Mouse (Mus musculus) kidney, adult 2 months (tissue): ENCODE measurements around the gene Fyb. TPM values are rescaled to one million over a fixed set of nuclear protein-coding genes. Genes with fewer than 3 reads are reported as not detected.
A peak's percentile ranks its signal among the peaks of the same experiment; 100 is the strongest.

Experiments used
- DNase-seq: peaks from one replicate; pipeline ENCODE4 v3.0.0; 2021
- H3K27ac ChIP-seq: fragments of 200-500 bp; 2 replicates; pipeline ENCODE4 v1.5.1; 2012; ENCODE audit warnings: low read depth, low read length, control low read depth, inconsistent platforms; ENCODE audit not compliant: insufficient read depth
- H3K27me3 ChIP-seq: fragments of 200-500 bp; replicated peaks from 2 replicates; pipeline ENCODE4 v1.6.1; 2012; ENCODE audit warnings: mild to moderate bottlenecking, moderate library complexity, low read length, inconsistent platforms; ENCODE audit not compliant: control insufficient read depth, insufficient read depth
- H3K36me3 ChIP-seq: fragments of 200-500 bp; 2 replicates; pipeline ENCODE4 v1.6.1; 2012; ENCODE audit warnings: mild to moderate bottlenecking, moderate library complexity, low read length, inconsistent platforms; ENCODE audit not compliant: control insufficient read depth, insufficient read depth
- H3K4me1 ChIP-seq: fragments of 200-500 bp; 2 replicates; pipeline ENCODE4 v1.6.1; 2011; ENCODE audit warnings: low read length; ENCODE audit not compliant: control insufficient read depth, insufficient read depth
- H3K4me3 ChIP-seq: fragments of 200-500 bp; 2 replicates; pipeline ENCODE4 v1.5.1; 2011; ENCODE audit warnings: mild to moderate bottlenecking, low read depth, low read length, control low read depth; ENCODE audit not compliant: insufficient read depth
- CTCF ChIP-seq: fragments of 200-500 bp; conservative IDR thresholded peaks from 2 replicates; pipeline ENCODE4 v1.5.1; 2011; ENCODE audit warnings: low read depth, mild to moderate bottlenecking, control low read depth, low read length, moderate library complexity, mixed read lengths; ENCODE audit not compliant: insufficient read depth, insufficient read length
- POLR2A ChIP-seq: fragments of 200-500 bp; IDR thresholded peaks from one replicate; pipeline ENCODE4 v1.6.1; 2011; ENCODE audit warnings: low read depth, low read length, control low read depth
- WGBS: fragments of 180-500 bp; shearing (Covaris S2); methylation state at CpG from one replicate; pipeline ENCODE4 v1.1.7; 2018; 5-methylcytosine and 5-hydroxymethylcytosine counted together
- polyA plus RNA-seq: library from polyadenylated mRNA; depleted of rRNA; stranded (reverse); fragments of >200 nt; gene quantifications from 2 replicates; pipeline ENCODE4 v1.2.3, GENCODE M21; 2012

Fyb gene
- polyA plus RNA-seq, 1 experiment, result 3.0 TPM

GRCm38 (mm10) chr15:6562161-6562560 is 39.5 kb downstream of the Fyb start:
- TF ChIP-seq POLR2A (no peak), CTCF (no peak)
- Histone ChIP-seq H3K36me3 (no peaks in the 10 kb centered on the region), H3K4me1 (peaks cover 3% of the 10 kb centered on the region; the same call in 1 of the 2 replicates), H3K27me3 (no peaks in the 10 kb centered on the region), H3K27ac (no peak overlapping the region), H3K4me3 (no peak overlapping the region)
- WGBS, result 87% methylated on average over 4 of the region's 4 CpGs
- DNase-seq, result peak; percentile 11

GRCm38 (mm10) chr15:6562629-6563028 is 40.0 kb downstream of the Fyb start:
- Histone ChIP-seq H3K27ac (no peak overlapping the region), H3K27me3 (no peaks in the 10 kb centered on the region), H3K36me3 (no peaks in the 10 kb centered on the region), H3K4me1 (peaks cover 3% of the 10 kb centered on the region; the same call in 1 of the 2 replicates), H3K4me3 (no peak overlapping the region)
- no peak for TF ChIP-seq CTCF
- no peak for TF ChIP-seq POLR2A
- no peak for DNase-seq
- WGBS, result 85% methylated on average over 2 of the region's 2 CpGs

GRCm38 (mm10) chr15:6564977-6565421 is 42.3 kb downstream of the Fyb start:
- TF ChIP-seq CTCF, result no peak
- no peak overlapping the region for H3K27ac ChIP-seq
- DNase-seq, result peak; percentile 95
- no peaks in the 10 kb centered on the region for H3K36me3 ChIP-seq
- peaks cover 6% of the 10 kb centered on the region; the same call in 1 of the 2 replicates for H3K4me1 ChIP-seq
- WGBS, result 2% methylated on average over 11 of the region's 11 CpGs
- no peak overlapping the region for H3K4me3 ChIP-seq
- H3K27me3 ChIP-seq, result no peaks in the 10 kb centered on the region

DNA sequence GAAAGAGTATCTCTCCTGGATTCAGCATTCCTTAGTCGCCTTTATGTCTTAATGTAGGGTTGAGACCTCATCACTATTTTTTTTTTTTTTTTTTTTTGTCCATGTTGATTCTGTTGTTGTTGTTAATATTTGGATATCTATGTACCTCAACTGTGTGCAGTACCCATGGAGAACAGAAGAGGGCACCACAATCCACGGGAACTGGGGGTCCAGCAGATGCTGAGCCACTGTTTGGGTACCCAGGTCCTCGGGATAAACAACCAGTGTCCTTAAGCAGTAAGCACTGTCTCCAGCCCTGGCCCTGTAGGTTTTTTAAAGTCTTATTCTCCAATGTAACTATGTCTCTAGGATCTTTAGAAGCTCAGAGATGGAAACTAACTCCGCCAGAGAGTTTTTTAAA is 43.2 kb downstream of the Fyb start:
- Histone ChIP-seq H3K27me3 (no peaks in the 10 kb centered on the region), H3K4me1 (peaks cover 6% of the 10 kb centered on the region; the same call in 1 of the 2 replicates), H3K27ac (no peak overlapping the region), H3K36me3 (no peaks in the 10 kb centered on the region), H3K4me3 (no peak overlapping the region)
- WGBS, result 98% methylated on average over 4 of the region's 4 CpGs
- TF ChIP-seq POLR2A (no peak), CTCF (0 out of 2 replicates have a peak, but pooled peaks have one; percentile 10)
- DNase-seq, result no peak

DNA sequence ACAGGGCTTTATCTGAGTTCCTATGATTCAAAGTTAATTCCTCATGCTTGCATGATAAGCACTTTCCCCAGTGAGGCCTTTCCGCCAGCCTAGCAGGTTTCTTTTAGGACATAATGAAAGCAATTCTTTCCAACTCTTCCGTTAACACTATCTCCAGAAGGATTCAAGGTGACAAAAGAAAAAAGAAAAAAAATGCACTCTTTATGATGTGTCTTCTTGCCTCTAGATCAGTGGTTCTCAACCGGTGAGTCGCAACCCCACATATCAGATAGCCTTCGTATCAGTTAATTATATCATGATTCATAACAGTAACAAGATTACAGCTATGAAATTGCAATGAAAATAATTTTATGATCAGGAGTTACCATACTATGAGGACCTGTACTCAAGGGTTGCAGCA is 45.3 kb downstream of the Fyb start:
- 90% methylated on average over 5 of the region's 5 CpGs for WGBS
- no peak for TF ChIP-seq CTCF
- no peaks in the 10 kb centered on the region for H3K27me3 ChIP-seq
- peaks cover 6% of the 10 kb centered on the region; the same call in 1 of the 2 replicates for H3K4me1 ChIP-seq
- no peak overlapping the region for H3K27ac ChIP-seq
- no peak overlapping the region for H3K4me3 ChIP-seq
- H3K36me3 ChIP-seq, result no peaks in the 10 kb centered on the region
- DNase-seq, result no peak

DNA sequence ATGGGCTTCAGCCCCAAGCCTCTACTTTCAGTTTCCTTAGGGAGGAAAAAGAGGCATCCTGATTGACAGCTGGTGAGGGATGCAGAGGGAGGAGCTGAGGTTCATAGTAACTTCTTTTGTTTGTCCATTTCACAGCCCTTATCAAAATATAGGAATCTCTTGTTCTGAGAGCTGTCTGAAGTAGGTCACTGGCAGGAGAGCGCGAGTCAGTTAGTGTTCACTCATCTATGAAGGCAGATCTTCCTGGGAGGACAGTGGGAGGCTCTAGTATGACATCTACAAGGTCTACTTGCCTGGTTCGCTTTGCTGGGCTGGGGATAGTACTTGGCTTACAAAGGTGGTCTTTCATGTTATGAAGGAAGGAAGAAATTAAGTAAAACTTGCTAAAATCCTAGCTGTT is 46.0 kb downstream of the Fyb start:
- Histone ChIP-seq H3K27ac (no peak overlapping the region), H3K4me1 (peaks cover 6% of the 10 kb centered on the region; the same call in 1 of the 2 replicates), H3K4me3 (no peak overlapping the region), H3K36me3 (no peaks in the 10 kb centered on the region), H3K27me3 (no peaks in the 10 kb centered on the region)
- TF ChIP-seq CTCF (no peak), POLR2A (no peak)
- WGBS, result 55% methylated on average over 3 of the region's 3 CpGs
- DNase-seq, result peak; percentile 48

DNA sequence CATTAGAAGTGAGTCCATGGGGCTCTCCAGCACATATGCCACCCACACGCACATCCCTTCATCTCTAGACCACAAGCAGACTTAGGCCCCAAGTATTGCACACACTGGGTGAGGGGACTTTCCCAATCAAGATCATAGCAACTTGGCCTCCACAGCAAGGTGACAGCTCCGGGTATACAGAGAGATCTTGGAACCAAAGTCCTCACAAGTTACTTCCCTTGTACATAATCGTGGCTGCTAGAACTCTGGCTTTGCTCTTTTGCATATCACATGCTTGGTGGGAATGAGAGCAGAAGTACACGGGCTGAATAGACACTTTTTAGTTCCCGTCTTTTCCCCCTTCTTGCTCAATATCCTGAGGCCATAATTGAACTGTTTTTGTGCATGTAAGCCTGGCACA is 46.4 kb downstream of the Fyb start:
- Histone ChIP-seq H3K27ac (no peak overlapping the region), H3K27me3 (no peaks in the 10 kb centered on the region), H3K4me3 (no peak overlapping the region), H3K4me1 (peaks cover 6% of the 10 kb centered on the region; the same call in 1 of the 2 replicates), H3K36me3 (no peaks in the 10 kb centered on the region)
- TF ChIP-seq POLR2A (no peak), CTCF (no peak)
- WGBS, result 37% methylated on average over 5 of the region's 5 CpGs
- peak; percentile 41 for DNase-seq
